In genomic region chr2:101906379-101906690, GRCm38 (mm10) we compare ENCODE assay signal across 8 mouse cellular contexts. TPM values are rescaled to one million over a fixed set of nuclear protein-coding genes. Genes with fewer than 3 reads are reported as not detected.
DNase-seq lines count a peak whose midpoint lies in the region; ATAC-seq and TF ChIP-seq lines count a peak whose summit lies in the region.

No protein-coding gene starts in this region.

- H3K4me1 ChIP-seq in heart, postnatal 0 days (ENCODE audit: control insufficient read depth, insufficient read depth) = no peaks in the 10 kb centered on the region
- H3K4me1 ChIP-seq in embryonic facial prominence, embryonic 11.5 days (ENCODE audit: control insufficient read depth, insufficient read depth, low read length) = no peaks in the 10 kb centered on the region
- peaks cover 6% of the 10 kb centered on the region; the same call in 1 of the 2 replicates for H3K4me1 ChIP-seq in hindbrain, postnatal 0 days (ENCODE audit: insufficient read depth, low read length)
- peaks cover 12% of the 10 kb centered on the region for H3K4me1 ChIP-seq in midbrain, embryonic 15.5 days

- no peak for DNase-seq in heart, postnatal 0 days (ENCODE audit: low spot score)
- no peak for DNase-seq in heart, postnatal 14 days
- DNase-seq in embryonic facial prominence, embryonic 11.5 days (ENCODE audit: low spot score) = no peak
- no peak for DNase-seq in hindbrain, postnatal 0 days (ENCODE audit: low spot score)
- no peak for DNase-seq in layer of hippocampus, adult 9-11 months
- no peak for DNase-seq in frontal cortex, postnatal 14 days (ENCODE audit: low spot score in 2 of 2)

- H3K4me2 ChIP-seq in heart, postnatal 0 days (ENCODE audit: low read depth, low read length) = peak overlapping the region; percentile 50; the same call in 1 of the 2 replicates
- no peak overlapping the region for H3K4me2 ChIP-seq in embryonic facial prominence, embryonic 11.5 days (ENCODE audit: low read depth, low read length)
- peak overlapping the region; percentile 47 for H3K4me2 ChIP-seq in hindbrain, postnatal 0 days (ENCODE audit: low read depth, low read length)
- H3K4me2 ChIP-seq in midbrain, embryonic 15.5 days = peak overlapping the region; percentile 42

- H3K27me3 ChIP-seq in heart, postnatal 0 days (ENCODE audit: control insufficient read depth, insufficient read depth, low read length) = peaks cover 3% of the 10 kb centered on the region; the same call in 1 of the 2 replicates
- no peaks in the 10 kb centered on the region for H3K27me3 ChIP-seq in embryonic facial prominence, embryonic 11.5 days (ENCODE audit: control insufficient read depth, insufficient read depth, low read length)
- H3K27me3 ChIP-seq in hindbrain, postnatal 0 days (ENCODE audit: insufficient read depth, low read length) = no peaks in the 10 kb centered on the region
- no peaks in the 10 kb centered on the region for H3K27me3 ChIP-seq in midbrain, embryonic 15.5 days (replicated peaks)

- no peak for TF ChIP-seq EP300 in heart, postnatal 0 days (IDR thresholded peaks at IDR 0.05; ENCODE audit: low read depth)

- H3K9me3 ChIP-seq in heart, postnatal 0 days (replicated peaks; ENCODE audit: control insufficient read depth, low read length) = no peaks in the 10 kb centered on the region
- no peaks in the 10 kb centered on the region for H3K9me3 ChIP-seq in embryonic facial prominence, embryonic 11.5 days (replicated peaks; ENCODE audit: control insufficient read depth, low read length)
- no peaks in the 10 kb centered on the region for H3K9me3 ChIP-seq in hindbrain, postnatal 0 days (ENCODE audit: low read length)
- no peaks in the 10 kb centered on the region for H3K9me3 ChIP-seq in midbrain, embryonic 15.5 days

- ATAC-seq in heart, postnatal 0 days (ENCODE audit: insufficient read depth, low read depth) = no peak
- peak; percentile 46; the same call in 1 of the 2 replicates for ATAC-seq in embryonic facial prominence, embryonic 11.5 days (replicated peaks; ENCODE audit: insufficient number of reproducible peaks, low FRiP score, low TSS enrichment, low read depth)
- no peak for ATAC-seq in hindbrain, postnatal 0 days
- peak; percentile 61 for ATAC-seq in midbrain, embryonic 15.5 days (replicated peaks)
- ATAC-seq in megakaryocyte-erythroid progenitor cell, adult 5-6 weeks (replicated peaks; ENCODE audit: low FRiP score, low TSS enrichment, poor library complexity, severe bottlenecking) = no peak

- intact Hi-C loops in heart, postnatal 14 days (cut with DNase I) = loop anchor here (5.0 to 10.0 kb wide), 4 partner anchors 126 to 388 kb away; partner anchors contain the start of gene Ldlrad3

- 69% methylated on average over 5 of the region's 5 CpGs for WGBS in heart, postnatal 0 days
- WGBS in embryonic facial prominence, embryonic 11.5 days = 58% methylated on average over 5 of the region's 5 CpGs
- WGBS in hindbrain, postnatal 0 days = 53% methylated on average over 5 of the region's 5 CpGs
- WGBS in midbrain, embryonic 15.5 days = 39% methylated on average over 5 of the region's 5 CpGs

- peaks cover 4% of the 10 kb centered on the region; the same call in 1 of the 2 replicates for H3K36me3 ChIP-seq in heart, postnatal 0 days (replicated peaks; ENCODE audit: control insufficient read depth, insufficient read depth, low read length)
- H3K36me3 ChIP-seq in embryonic facial prominence, embryonic 11.5 days (replicated peaks; ENCODE audit: control insufficient read depth, insufficient read depth, low read depth, low read length) = no peaks in the 10 kb centered on the region
- H3K36me3 ChIP-seq in hindbrain, postnatal 0 days (ENCODE audit: insufficient read depth, low read length) = 0 out of 2 replicates have a peak, but pooled peaks cover 3% of the 10 kb centered on the region
- H3K36me3 ChIP-seq in midbrain, embryonic 15.5 days (replicated peaks) = no peaks in the 10 kb centered on the region

- no peak overlapping the region for H3K4me3 ChIP-seq in heart, postnatal 0 days (ENCODE audit: low read depth, low read length)
- H3K4me3 ChIP-seq in embryonic facial prominence, embryonic 11.5 days (ENCODE audit: low read depth, low read length) = no peak overlapping the region
- no peak overlapping the region for H3K4me3 ChIP-seq in hindbrain, postnatal 0 days (ENCODE audit: low read length)
- H3K4me3 ChIP-seq in midbrain, embryonic 15.5 days = no peak overlapping the region; the same call in 1 of the 2 replicates

- no peak overlapping the region for H3K9ac ChIP-seq in heart, postnatal 0 days (replicated peaks; ENCODE audit: low read depth, low read length)
- no peak overlapping the region; the same call in 1 of the 2 replicates for H3K9ac ChIP-seq in embryonic facial prominence, embryonic 11.5 days (replicated peaks; ENCODE audit: low read length)
- H3K9ac ChIP-seq in hindbrain, postnatal 0 days (replicated peaks; ENCODE audit: low read length) = no peak overlapping the region
- H3K9ac ChIP-seq in midbrain, embryonic 15.5 days = peak overlapping the region; percentile 4; the same call in 1 of the 2 replicates

- H3K27ac ChIP-seq in heart, postnatal 0 days (ENCODE audit: low read depth) = no peak overlapping the region
- no peak overlapping the region for H3K27ac ChIP-seq in embryonic facial prominence, embryonic 11.5 days (replicated peaks; ENCODE audit: low read depth, low read length)
- H3K27ac ChIP-seq in hindbrain, postnatal 0 days = no peak overlapping the region
- peak overlapping the region; percentile 54 for H3K27ac ChIP-seq in midbrain, embryonic 15.5 days

- no peak for TF ChIP-seq CTCF in heart, postnatal 0 days (IDR thresholded peaks at IDR 0.05; ENCODE audit: low read depth)
- no peak for TF ChIP-seq CTCF in hindbrain, postnatal 0 days (IDR thresholded peaks at IDR 0.05; ENCODE audit: low read depth)

RNA-seq across cellular contexts. Expression of gene Commd9, which starts 20.3 kb away (rescaled TPM):
- 29.8 and 44.6 TPM in 2 replicates for total RNA-seq in heart, postnatal 0 days (2014; rRNA removed; ENCODE audit: low replicate concordance)
- polyA plus RNA-seq in heart, postnatal 0 days (2015; fragmentation: Nextera tagmentation; extraction: Ambion mirVana) = 46.3 and 52.3 TPM in 2 replicates
- total RNA-seq in heart, postnatal 14 days (2021) = 10 to 100 TPM; 24.0 to 26.6 TPM
- polyA plus RNA-seq in embryonic facial prominence, embryonic 11.5 days (2014; fragmentation: Nextera tagmentation; extraction: Ambion mirVana) = 62.2 and 63.1 TPM in 2 replicates
- 74.0 and 111 TPM in 2 replicates for total RNA-seq in hindbrain, postnatal 0 days (2014; rRNA removed)
- polyA plus RNA-seq in hindbrain, postnatal 0 days (2015; fragmentation: Nextera tagmentation; extraction: Ambion mirVana) = 89.8 and 94.6 TPM in 2 replicates
- polyA plus RNA-seq in midbrain, embryonic 15.5 days (2015; fragmentation: Nextera tagmentation; extraction: Ambion mirVana) = 107 and 114 TPM in 2 replicates
- total RNA-seq in megakaryocyte-erythroid progenitor cell, adult 5-6 weeks (2014; fragmentation: Nextera tagmentation) = 16.2 and 20.5 TPM in 2 replicates
- total RNA-seq in megakaryocyte-erythroid progenitor cell, adult 5-6 weeks (2017) = 16.0 and 34.9 TPM in 2 replicates

RNA-seq across cellular contexts. Expression of gene Prr5l, which starts 23.5 kb away (rescaled TPM):
- total RNA-seq in heart, postnatal 0 days (2014; rRNA removed; ENCODE audit: low replicate concordance) = 3.7 and 16.1 TPM in 2 replicates
- polyA plus RNA-seq in heart, postnatal 0 days (2015; fragmentation: Nextera tagmentation; extraction: Ambion mirVana) = 2.9 and 3.7 TPM in 2 replicates
- 1 to 10 TPM; 2.9 to 3.8 TPM for total RNA-seq in heart, postnatal 14 days (2021)
- 17.6 and 18.0 TPM in 2 replicates for polyA plus RNA-seq in embryonic facial prominence, embryonic 11.5 days (2014; fragmentation: Nextera tagmentation; extraction: Ambion mirVana)
- 5.7 and 8.0 TPM in 2 replicates for total RNA-seq in hindbrain, postnatal 0 days (2014; rRNA removed)
- polyA plus RNA-seq in hindbrain, postnatal 0 days (2015; fragmentation: Nextera tagmentation; extraction: Ambion mirVana) = 3.6 and 4.8 TPM in 2 replicates
- 4.8 and 5.8 TPM in 2 replicates for polyA plus RNA-seq in midbrain, embryonic 15.5 days (2015; fragmentation: Nextera tagmentation; extraction: Ambion mirVana)
- 2.2 and 8.0 TPM in 2 replicates for total RNA-seq in megakaryocyte-erythroid progenitor cell, adult 5-6 weeks (2014; fragmentation: Nextera tagmentation)
- 0.47 TPM in 1 of 2 replicates, not detected in the other for total RNA-seq in megakaryocyte-erythroid progenitor cell, adult 5-6 weeks (2017)

Comparison
In these comparisons a context has a peak if more than half of its experiments do, and no peak if none do; other contexts are left out.
1. ATAC-seq: peak in embryonic facial prominence, embryonic 11.5 days (single experiment) and midbrain, embryonic 15.5 days (single experiment); none in heart, postnatal 0 days (single experiment), hindbrain, postnatal 0 days (single experiment) and megakaryocyte-erythroid progenitor cell, adult 5-6 weeks (single experiment).